Mouse (Mus musculus): Measurements from ENCODE around the gene Per1.
A peak's percentile ranks its signal among the peaks of the same experiment; 100 is the strongest.

GRCm38 (mm10) chr11:69122336-69122951 lies 27.4 kb downstream of the Per1 start, which contains the start of gene 9130213A22Rik:
- TF ChIP-seq CTCF (IDR thresholded peaks at IDR 0.05; ENCODE audit: control insufficient read depth, insufficient read depth, insufficient read length) = peak; percentile 98
- TF ChIP-seq USF1 (IDR thresholded peaks at IDR 0.05; ENCODE audit: low read depth) = no peak
- no peak for TF ChIP-seq MAX (IDR thresholded peaks at IDR 0.05)
- TF ChIP-seq CEBPB (IDR thresholded peaks at IDR 0.05; ENCODE audit: low read depth) = no peak
- no peak for TF ChIP-seq FOSL1 (IDR thresholded peaks at IDR 0.05; ENCODE audit: insufficient read depth, low read length, poor library complexity, severe bottlenecking)
- TF ChIP-seq MYOG (IDR thresholded peaks at IDR 0.05; ENCODE audit: control insufficient read depth, extremely low read depth, insufficient read length) = no peak
- TF ChIP-seq MYOD1 (IDR thresholded peaks at IDR 0.05; ENCODE audit: control insufficient read depth, insufficient read length, low read depth) = no peak

Data from C2C12 (cell line).